Mouse (Mus musculus) CH12.LX (cell line): ENCODE measurements at regions not wholly inside any gene's neighbourhood (a gene's known extent, or its start where the extent isn't known, plus 50 kb on each side); places are given as distances from the start of the nearest gene placed in this dataset.

Source experiments
- DNase-seq: peaks from one replicate; pipeline ENCODE4 v3.0.0-alpha.2; 2013; ENCODE audit errors: extremely low read depth
- H3K27ac ChIP-seq: 2 replicates; pipeline ENCODE4 v1.5.1; 2012; ENCODE audit warnings: low read depth, mild to moderate bottlenecking, control low read depth, moderate library complexity; ENCODE audit not compliant: insufficient read depth
- H3K27me3 ChIP-seq: replicated peaks from 2 replicates; pipeline ENCODE3; 2012; ENCODE audit warnings: inconsistent platforms
- H3K36me3 ChIP-seq, 2 experiments: replicated peaks in 1 of 2; 2 replicates each; pipeline versions ENCODE3 to v1.6.1; 2012; ENCODE audit warnings: inconsistent platforms in 1 of 2, low read length in 1 of 2, mild to moderate bottlenecking in 1 of 2, mixed read lengths in 1 of 2, moderate library complexity in 1 of 2; ENCODE audit not compliant: control insufficient read depth in 1 of 2, insufficient read depth in 1 of 2
- H3K4me1 ChIP-seq, 2 experiments: 2 replicates each; pipeline ENCODE4 v1.6.1; 2012; ENCODE audit warnings: inconsistent platforms in 1 of 2, moderate library complexity in 1 of 2; ENCODE audit not compliant: insufficient read depth in 2 of 2, control insufficient read depth in 1 of 2
- H3K4me2 ChIP-seq: 2 replicates; pipeline ENCODE4 v1.6.1; 2012; ENCODE audit warnings: low read depth, mild to moderate bottlenecking, control low read depth; ENCODE audit not compliant: poor library complexity, insufficient read depth, severe bottlenecking
- H3K4me3 ChIP-seq, 3 experiments: fragments of 150-350 bp in 1 of 3; sonication (generic) in 1 of 3; replicated peaks in 1 of 3; 2 replicates each; pipeline versions ENCODE3 to v1.5.1; 2011 to 2012; ENCODE audit warnings: low read depth in 2 of 3, low read length in 2 of 3, mild to moderate bottlenecking in 2 of 3, moderate library complexity in 2 of 3, control low read depth in 1 of 3, improper control_type of control experiment in 1 of 3, inconsistent platforms in 1 of 3, mixed read lengths in 1 of 3; ENCODE audit not compliant: poor library complexity in 1 of 3
- H3K79me2 ChIP-seq: replicated peaks from 2 replicates; pipeline ENCODE4 v1.6.1; 2012; ENCODE audit warnings: mild to moderate bottlenecking, moderate library complexity; ENCODE audit not compliant: control insufficient read depth, poor library complexity, insufficient read depth, severe bottlenecking; ENCODE audit errors: extremely low read depth
- H3K9ac ChIP-seq: 2 replicates; pipeline ENCODE4 v1.6.1; 2012; ENCODE audit warnings: low read depth, mild to moderate bottlenecking, control low read depth, moderate library complexity; ENCODE audit not compliant: insufficient read depth
- H3K9me3 ChIP-seq: replicated peaks from 2 replicates; pipeline ENCODE3; 2012; ENCODE audit warnings: low read length, inconsistent platforms, mixed read lengths
- CHD1 ChIP-seq: IDR thresholded peaks from 2 replicates; pipeline ENCODE4 v1.6.1; 2012; ENCODE audit warnings: low read depth, low read length, improper control_type of control experiment, inconsistent platforms
- CTCF ChIP-seq, 2 experiments: IDR thresholded peaks in 1 of 2; conservative IDR thresholded peaks in 1 of 2; 2 replicates each; pipeline ENCODE4 v1.5.1; 2011 to 2012; ENCODE audit warnings: low read depth in 2 of 2, low read length in 2 of 2, improper control_type of control experiment in 1 of 2, inconsistent platforms in 1 of 2, mild to moderate bottlenecking in 1 of 2, moderate library complexity in 1 of 2
- E2F4 ChIP-seq: IDR thresholded peaks from 2 replicates; pipeline ENCODE4 v1.6.1; 2011; ENCODE audit warnings: low read depth, low read length, improper control_type of control experiment; ENCODE audit not compliant: insufficient replicate concordance
- ELF1 ChIP-seq: IDR thresholded peaks from 2 replicates; pipeline ENCODE4 v1.6.1; 2014; ENCODE audit warnings: low read depth, mild to moderate bottlenecking, inconsistent platforms, low read length, improper control_type of control experiment
- EP300 ChIP-seq: IDR thresholded peaks from 2 replicates; pipeline ENCODE4 v1.6.1; 2011; ENCODE audit warnings: low read length, improper control_type of control experiment
- ETS1 ChIP-seq: conservative IDR thresholded peaks from 2 replicates; pipeline ENCODE4 v1.6.1; 2012; ENCODE audit warnings: low read depth, mild to moderate bottlenecking, inconsistent platforms, low read length, improper control_type of control experiment, moderate library complexity
- GABPA ChIP-seq: IDR thresholded peaks from 2 replicates; pipeline ENCODE4 v1.6.1; 2012; ENCODE audit warnings: low read depth, low read length, improper control_type of control experiment, inconsistent platforms; ENCODE audit not compliant: insufficient replicate concordance
- IRF4 ChIP-seq: IDR thresholded peaks from 2 replicates; pipeline ENCODE4 v1.6.1; 2014; ENCODE audit warnings: low read depth, mild to moderate bottlenecking, inconsistent platforms, low read length, improper control_type of control experiment
- MAFK ChIP-seq: IDR thresholded peaks from 2 replicates; pipeline ENCODE4 v1.6.1; 2011; ENCODE audit warnings: low read length, improper control_type of control experiment; ENCODE audit not compliant: insufficient replicate concordance
- MXI1 ChIP-seq: IDR thresholded peaks from 2 replicates; pipeline ENCODE4 v1.6.1; 2011; ENCODE audit warnings: mild to moderate bottlenecking, low read depth, low read length, improper control_type of control experiment
- MYC ChIP-seq: IDR thresholded peaks from 2 replicates; pipeline ENCODE4 v1.6.1; 2011; ENCODE audit warnings: low read depth, mild to moderate bottlenecking, improper control_type of control experiment, low read length
- NELFE ChIP-seq: IDR thresholded peaks from 2 replicates; pipeline ENCODE4 v1.6.1; 2011; ENCODE audit warnings: low read depth, low read length, improper control_type of control experiment
- POLR2AphosphoS2 ChIP-seq: IDR thresholded peaks from 2 replicates; pipeline ENCODE4 v1.6.1; 2011; ENCODE audit warnings: low read depth, low read length, improper control_type of control experiment
- SMC3 ChIP-seq: IDR thresholded peaks from 2 replicates; pipeline ENCODE4 v1.6.1; 2011; ENCODE audit warnings: low read depth, low read length, improper control_type of control experiment
- TBP ChIP-seq: conservative IDR thresholded peaks from 2 replicates; pipeline ENCODE4 v1.6.1; 2011; ENCODE audit warnings: low read depth, low read length, improper control_type of control experiment
- USF1 ChIP-seq: IDR thresholded peaks from 2 replicates; pipeline ENCODE4 v1.6.1; 2014; ENCODE audit warnings: low read depth, mild to moderate bottlenecking, inconsistent platforms, low read length, improper control_type of control experiment
- ZMIZ1 ChIP-seq: IDR thresholded peaks from 2 replicates; pipeline ENCODE4 v1.6.1; 2012; ENCODE audit warnings: low read depth, mild to moderate bottlenecking, inconsistent platforms, low read length, improper control_type of control experiment
- dilution Hi-C: fragments of 300-500 bp; cut with MboI; formaldehyde crosslinking; loops from 2 replicates; pipeline ENCODE4 v1.14.3; 2020; ENCODE audit warnings: low sequenced_read_pairs; ENCODE audit not compliant: extremely low pct_unique_long_range_greater_than_20kb, extremely low pct_ligation_motif_present
- in situ Hi-C: fragments of 300-500 bp; cut with MboI; formaldehyde crosslinking; loops from 3 replicates; pipeline ENCODE4 v1.14.3; 2019; ENCODE audit warnings: low sequenced_read_pairs, low pct_ligation_motif_present, low pct_unique_long_range_greater_than_20kb, mixed read lengths

DNA sequence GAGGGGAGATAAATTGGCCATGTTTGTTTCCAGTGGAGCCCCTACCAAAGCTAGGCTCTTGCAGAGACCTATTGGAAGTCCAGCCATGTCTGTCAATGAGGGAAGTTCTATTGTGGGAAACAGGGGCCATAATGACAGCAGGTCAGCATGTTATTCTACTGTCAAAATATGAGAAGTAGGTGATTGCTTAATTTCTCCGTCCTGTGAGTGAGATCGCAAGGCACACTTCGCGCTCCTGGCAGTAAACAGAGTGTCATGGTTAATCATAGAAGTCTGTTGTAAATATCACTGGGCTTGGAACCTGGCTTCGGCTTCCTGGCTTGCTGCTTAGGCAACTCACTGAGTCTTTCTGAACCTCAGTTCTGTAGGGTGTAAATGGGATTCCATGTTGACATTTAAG, 72.5 kb upstream of the Ccdc122 start:
- Histone ChIP-seq H3K4me3 (no peak overlapping the region), H3K27me3 (no peaks in the 10 kb centered on the region), H3K4me2 (no peak overlapping the region), H3K36me3 (no peaks in the 10 kb centered on the region), H3K79me2 (no peaks in the 10 kb centered on the region), H3K4me1 (peaks cover 0 to 10% of the 10 kb centered on the region in 2 experiments; a peak in 1 of 4 replicates), H3K9ac (no peak overlapping the region), H3K9me3 (no peaks in the 10 kb centered on the region), H3K27ac (no peak overlapping the region)
- no peak for DNase-seq
- TF ChIP-seq NELFE (no peak), ZMIZ1 (no peak)
- dilution Hi-C loops: no loop called here
- in situ Hi-C loops: no loop called here

DNA sequence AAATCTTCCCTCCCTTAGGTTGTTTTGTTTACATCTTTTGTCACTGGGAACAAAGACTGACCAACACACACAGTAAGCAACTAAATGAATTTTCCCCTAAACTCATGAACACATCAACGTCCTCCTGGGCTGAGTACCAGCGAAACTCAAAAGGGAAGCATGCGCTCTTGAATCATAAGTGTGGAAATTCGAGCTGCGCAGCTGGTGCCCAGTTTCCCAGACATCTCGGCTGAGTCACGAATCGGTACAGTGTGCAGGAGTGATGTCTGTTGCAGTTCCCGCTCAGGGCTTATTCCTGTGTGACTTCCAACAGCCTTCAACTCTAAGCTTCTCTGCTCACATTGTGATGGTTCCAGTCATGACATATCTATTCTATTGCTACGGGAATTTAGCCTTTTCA, 77.7 kb upstream of the Ccdc122 start:
- dilution Hi-C loops: no loop called here
- peaks cover 0 to 10% of the 10 kb centered on the region in 2 experiments; a peak in 1 of 4 replicates for H3K4me1 ChIP-seq
- TF ChIP-seq EP300 (no peak), CHD1 (no peak), SMC3 (no peak), USF1 (no peak), ZMIZ1 (no peak), MXI1 (no peak), E2F4 (no peak), MAFK (no peak), IRF4 (no peak), TBP (no peak), POLR2AphosphoS2 (no peak), MYC (no peak), GABPA (no peak), ETS1 (no peak), CTCF (conservative IDR thresholded peaks at IDR 0.05 in 1 of 2, IDR thresholded peaks at IDR 0.05 in 1 of 2; ENCODE audit: low read depth in 2 of 2, low read length in 2 of 2) (no peak), ELF1 (no peak)
- H3K9me3 ChIP-seq: no peaks in the 10 kb centered on the region
- H3K27me3 ChIP-seq: no peaks in the 10 kb centered on the region
- no peaks in the 10 kb centered on the region for H3K79me2 ChIP-seq
- in situ Hi-C loops: no loop called here
- H3K4me3 ChIP-seq: no peak overlapping the region
- no peak overlapping the region for H3K9ac ChIP-seq
- no peak for DNase-seq
- no peak overlapping the region for H3K4me2 ChIP-seq
- no peaks in the 10 kb centered on the region for H3K36me3 ChIP-seq
- no peak overlapping the region for H3K27ac ChIP-seq
